Mouse (Mus musculus) adrenal gland, postnatal 10 days (tissue): ENCODE results near the gene Olfr818. TPM values are rescaled to one million over a fixed set of nuclear protein-coding genes. Genes with fewer than 3 reads are reported as not detected.
"Not testable (repeated sequence)": the region's sequence is repeated elsewhere in the genome, so short reads cannot be mapped to it uniquely, and the experiment has no call there.

Source experiments
- DNase-seq: peaks from one replicate; pipeline ENCODE4 v3.0.0; 2021; ENCODE audit warnings: mixed read lengths
- long read RNA-seq, 2 experiments: library from polyadenylated mRNA; stranded (forward); transcript quantifications; one replicate each; pipeline ENCODE4 v2.0.0; 2021
- total RNA-seq, 2 experiments: library from RNA; stranded (reverse); gene quantifications; 2 replicates each; pipeline ENCODE4 v1.2.3; 2021

The Olfr818 gene
- total RNA-seq, result not detected
- long read RNA-seq, experiment 1, result 0 reads
- long read RNA-seq, experiment 2, result 0 reads

DNA sequence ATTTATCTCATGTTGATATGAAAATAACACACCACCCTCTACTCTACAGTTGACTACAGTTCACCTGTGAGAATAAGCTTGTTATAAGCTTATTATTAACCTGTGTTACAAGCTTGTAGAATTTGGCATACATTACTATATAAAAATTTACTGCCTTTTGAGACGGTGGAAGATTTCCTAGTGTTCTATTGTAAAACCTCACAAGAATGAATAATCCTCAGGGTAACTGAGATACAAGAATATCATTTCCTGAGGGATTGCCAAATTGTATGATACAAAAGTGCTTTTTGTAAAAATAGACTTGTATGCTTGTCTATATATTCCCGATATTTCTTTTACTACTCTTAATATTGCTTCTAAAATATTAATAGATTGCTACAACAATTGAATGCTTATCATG is at the start of gene Olfr818:
Gene Olfr818 (minus strand): TSS at position 101 of the 400 bp plus-strand sequence.
- DNase-seq, result no peak

GRCm38 (mm10) chr10:129984962-129985361 is 36.1 kb upstream of the Olfr818 start, which contains the start of gene Gm10310:
Gene Gm10310 (minus strand): TSS chr10:129985062.
- DNase-seq, result not testable (repeated sequence)

DNA sequence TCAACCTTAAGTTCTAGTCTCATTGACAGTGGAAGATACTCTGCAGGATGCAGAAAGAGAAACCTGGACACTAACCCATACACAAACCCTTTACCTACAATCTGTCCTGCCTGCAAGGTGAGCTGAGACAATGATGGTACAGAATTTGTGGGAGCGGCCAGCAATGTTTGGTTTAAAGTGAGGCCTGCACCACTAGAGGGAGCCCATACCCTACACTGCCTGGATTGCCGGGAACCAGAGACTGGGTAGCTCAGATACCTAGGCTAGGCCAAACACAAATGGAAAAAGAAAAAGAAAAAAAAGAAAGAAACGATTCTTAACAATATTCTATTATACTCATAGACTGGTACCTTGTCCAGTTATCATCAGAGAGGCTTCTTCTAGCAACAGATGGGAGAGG is 33.0 kb upstream of the Olfr818 start:
- DNase-seq, result not testable (repeated sequence)

GRCm38 (mm10) chr10:129976040-129976439 is 27.1 kb upstream of the Olfr818 start, which contains the start of gene Olfr247:
Gene Olfr247 (minus strand): TSS chr10:129976140.
- DNase-seq, result not testable (repeated sequence)

GRCm38 (mm10) chr10:129972994-129973393 is 24.1 kb upstream of the Olfr818 start:
- DNase-seq, result not testable (repeated sequence)

DNA sequence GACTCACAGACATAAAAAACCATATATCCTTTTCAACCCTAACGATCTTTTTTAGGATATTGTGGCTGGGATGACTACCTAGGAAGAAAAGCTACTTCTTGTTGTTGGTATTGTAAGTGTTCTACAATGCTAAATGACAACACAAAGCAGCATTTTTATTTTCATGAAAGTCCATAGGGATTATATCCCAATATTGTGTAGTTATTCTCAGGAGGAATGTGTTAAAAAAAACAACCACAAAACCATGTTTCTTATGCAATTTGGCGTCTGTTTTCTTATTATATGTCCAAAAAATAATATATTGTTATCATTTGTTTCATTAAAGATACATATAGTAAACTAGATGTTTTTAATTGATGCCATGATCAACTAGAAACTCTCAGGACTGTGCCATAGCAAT is 18.3 kb upstream of the Olfr818 start, which contains the start of gene Olfr819:
Gene Olfr819 (minus strand): TSS at position 101 of the 400 bp plus-strand sequence.
- not testable (repeated sequence) for DNase-seq

DNA sequence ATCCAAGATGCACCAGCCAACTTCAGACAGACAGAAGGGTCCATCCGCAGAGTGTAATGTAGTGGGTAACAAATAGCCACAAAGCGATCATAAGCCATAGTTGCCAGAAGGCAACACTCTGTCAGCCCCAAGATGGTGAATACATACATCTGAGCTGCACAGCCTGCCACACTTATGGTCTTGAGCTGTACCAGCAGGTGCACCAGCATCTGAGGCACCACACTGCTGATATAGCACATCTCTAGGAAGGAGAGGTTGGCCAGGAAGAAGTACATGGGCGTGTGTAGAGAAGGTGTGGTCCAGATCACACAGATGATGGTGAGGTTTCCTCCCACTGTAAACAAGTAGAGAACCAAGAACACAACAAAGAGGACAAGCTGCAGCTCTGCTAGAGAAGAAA is 17.3 kb upstream of the Olfr818 start:
- DNase-seq, result not testable (repeated sequence)

DNA sequence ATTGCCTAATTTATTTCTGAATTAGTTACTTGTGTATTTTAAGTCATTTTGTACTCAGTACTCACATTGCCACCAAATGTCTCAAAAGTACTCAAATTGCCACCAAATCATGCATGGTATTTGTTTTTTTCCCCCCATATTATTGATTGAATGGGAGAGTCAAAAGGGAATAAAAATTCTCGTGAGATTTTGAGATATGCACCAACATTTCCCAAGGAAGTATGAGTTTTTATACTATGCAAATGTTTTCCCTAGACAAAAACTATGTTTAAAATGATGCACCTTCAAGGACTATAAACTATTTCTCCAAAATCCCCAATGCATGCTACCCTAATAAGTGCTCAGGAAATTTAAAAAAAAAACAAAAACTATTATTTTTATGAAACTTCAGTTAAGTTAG is 33.4 kb downstream of the Olfr818 start, which contains the start of gene Olfr816:
Gene Olfr816 (minus strand): TSS at position 101 of the 400 bp plus-strand sequence.
- no peak for DNase-seq

DNA sequence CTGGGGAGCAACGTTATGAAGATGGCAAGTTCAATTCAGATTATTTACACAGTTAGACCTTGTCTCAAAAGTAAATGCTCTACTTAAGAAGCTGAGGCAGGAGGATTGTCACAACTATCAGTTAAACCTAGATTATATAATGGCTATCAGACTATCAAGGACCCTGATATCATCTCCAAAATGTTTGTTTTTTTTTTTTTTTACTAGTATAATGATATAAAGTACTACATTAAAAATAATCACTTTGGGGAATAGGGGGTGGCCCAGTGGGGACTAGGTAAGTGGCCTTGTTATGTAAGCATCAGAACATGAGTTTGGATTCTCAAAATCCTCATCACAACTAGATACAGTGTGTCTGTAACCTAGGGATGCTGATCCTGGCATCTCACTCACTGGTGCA is 43.1 kb downstream of the Olfr818 start, which contains the start of gene Olfr815:
Gene Olfr815 (minus strand): TSS at position 101 of the 400 bp plus-strand sequence.
- DNase-seq, result not testable (repeated sequence)

Other genes with a start within 250 kb of the Olfr818 start
- gene Olfr804, start 245.9 kb downstream of the Olfr818 start, total RNA-seq, result not detected
- gene Olfr805, start 219.7 kb downstream of the Olfr818 start, total RNA-seq, result not detected
- not detected for gene Olfr806, start 207.2 kb downstream of the Olfr818 start, total RNA-seq
- not detected for gene Olfr807, start 191.3 kb downstream of the Olfr818 start, total RNA-seq
- not detected for gene Olfr808, start 183.6 kb downstream of the Olfr818 start, total RNA-seq
- not detected for gene Olfr809, start 174.5 kb downstream of the Olfr818 start, total RNA-seq
- not detected for gene Olfr810, start 154.2 kb downstream of the Olfr818 start, total RNA-seq
- not detected for gene Olfr811, start 144.7 kb downstream of the Olfr818 start, total RNA-seq
- gene Olfr812, start 103.0 kb downstream of the Olfr818 start, total RNA-seq, result not detected
- not detected for gene Olfr813, start 93.7 kb downstream of the Olfr818 start, total RNA-seq
- gene Olfr814, start 69.2 kb downstream of the Olfr818 start, total RNA-seq, result not detected
- not detected for gene Olfr815, start 43.2 kb downstream of the Olfr818 start, total RNA-seq
- not detected for gene Olfr816, start 33.5 kb downstream of the Olfr818 start, total RNA-seq
- not detected for gene Olfr819, start 18.2 kb upstream of the Olfr818 start, total RNA-seq
- not detected for gene Olfr247, start 27.0 kb upstream of the Olfr818 start, total RNA-seq
- gene Gm10310, start 36.0 kb upstream of the Olfr818 start, total RNA-seq, result not detected
- not detected for gene Olfr820, start 63.5 kb upstream of the Olfr818 start, total RNA-seq
- gene Olfr821, start 81.2 kb upstream of the Olfr818 start, total RNA-seq, result not detected
- not detected for gene Olfr822, start 122.1 kb upstream of the Olfr818 start, total RNA-seq
- gene Olfr823, start 166.3 kb upstream of the Olfr818 start, total RNA-seq, result not detected
- under 1 TPM in 1 of 2 experiments, not detected in 1; 0.09 TPM for gene Olfr824, start 180.9 kb upstream of the Olfr818 start, total RNA-seq
- gene Olfr825, start 217.7 kb upstream of the Olfr818 start, total RNA-seq, result not detected
- gene Olfr826, start 235.1 kb upstream of the Olfr818 start, total RNA-seq, result not detected